Mouse (Mus musculus) stomach, embryonic 16.5 days (tissue): ENCODE data around the gene Neu3. TPM values are rescaled to one million over a fixed set of nuclear protein-coding genes. Genes with fewer than 3 reads are reported as not detected.

Source experiments
- ATAC-seq: fragments of 200-750 bp; cut with Nextera tagmentation; 2 replicates; pipeline ENCODE4 v1.8.0; 2017; ENCODE audit warnings: moderate number of reproducible peaks, moderate TSS enrichment; ENCODE audit not compliant: insufficient read depth, low FRiP score
- H3K27ac ChIP-seq: fragments of 300-500 bp; sonication (generic); 2 replicates; pipeline ENCODE4 v1.5.1; 2014; ENCODE audit warnings: low read length
- H3K27me3 ChIP-seq: fragments of 300-500 bp; sonication (generic); 2 replicates; pipeline ENCODE4 v1.6.1; 2014; ENCODE audit warnings: low read length, control low read depth, mixed read lengths; ENCODE audit not compliant: control insufficient read depth, insufficient read depth
- H3K36me3 ChIP-seq: fragments of 300-500 bp; sonication (generic); 2 replicates; pipeline ENCODE4 v1.6.1; 2014; ENCODE audit warnings: low read length; ENCODE audit not compliant: control insufficient read depth, insufficient read depth
- H3K4me1 ChIP-seq: fragments of 300-500 bp; sonication (generic); 2 replicates; pipeline ENCODE4 v1.6.1; 2014; ENCODE audit warnings: low read length, control low read depth, mixed read lengths; ENCODE audit not compliant: control insufficient read depth, insufficient read depth
- H3K4me2 ChIP-seq: fragments of 300-500 bp; sonication (generic); 2 replicates; pipeline ENCODE4 v1.6.1; 2014; ENCODE audit warnings: low read depth, low read length, mixed read lengths
- H3K4me3 ChIP-seq: fragments of 300-500 bp; sonication (generic); replicated peaks from 2 replicates; pipeline ENCODE4 v1.5.1; 2014; ENCODE audit warnings: mild to moderate bottlenecking, low read length
- H3K9ac ChIP-seq: fragments of 300-500 bp; sonication (generic); 2 replicates; pipeline ENCODE4 v1.6.1; 2014; ENCODE audit warnings: low read length
- H3K9me3 ChIP-seq: fragments of 300-500 bp; sonication (generic); replicated peaks from 2 replicates; pipeline ENCODE4 v1.6.1; 2016; ENCODE audit warnings: low read length, control low read depth; ENCODE audit not compliant: control insufficient read depth
- WGBS: fragments of 180-500 bp; shearing (Covaris S2); extraction: QIAGEN DNeasy Blood & Tissue Kit; methylation state at CpG from one replicate; pipeline ENCODE4 v1.1.7; 2014; 5-methylcytosine and 5-hydroxymethylcytosine counted together
- polyA plus RNA-seq: library from polyadenylated mRNA; unstranded; fragments of >200 nt; fragmentation: Nextera tagmentation; extraction: Ambion mirVana; gene quantifications from 2 replicates; pipeline ENCODE4 v1.2.1, GENCODE M21; 2015

Gene Neu3
- polyA plus RNA-seq, 1 experiment from 2014 or later = 6.8 TPM

DNA sequence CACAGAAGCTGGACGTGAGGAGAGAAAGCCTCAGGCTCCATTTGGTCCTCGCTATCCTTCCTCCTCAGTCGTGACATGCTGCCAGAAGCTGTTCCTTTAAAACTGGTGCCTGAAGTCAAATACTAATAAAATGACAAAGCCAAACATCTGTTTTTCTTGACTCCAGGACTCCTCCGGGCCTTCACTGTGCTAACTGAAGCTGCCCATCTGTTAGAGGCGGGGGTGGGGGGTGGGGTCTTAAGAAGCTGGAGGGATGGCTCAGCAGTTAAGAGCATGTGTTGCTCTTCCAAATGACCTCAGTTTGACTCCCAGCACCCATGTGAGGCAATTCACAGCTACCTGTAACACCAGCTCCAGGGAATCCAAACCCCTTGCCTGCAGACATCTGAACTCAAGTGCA is 39.7 kb downstream of the Neu3 start:
- H3K27ac ChIP-seq = no peak overlapping the region
- no peak overlapping the region for H3K9ac ChIP-seq
- no peaks in the 10 kb centered on the region for H3K9me3 ChIP-seq
- WGBS = 44% methylated on average over 5 of the region's 5 CpGs
- no peaks in the 10 kb centered on the region for H3K27me3 ChIP-seq
- H3K36me3 ChIP-seq = no peaks in the 10 kb centered on the region
- no peaks in the 10 kb centered on the region for H3K4me1 ChIP-seq
- no peak overlapping the region for H3K4me2 ChIP-seq
- H3K4me3 ChIP-seq = no peak overlapping the region
- 0 out of 2 replicates have a peak, but pooled peaks have one; percentile 33 for ATAC-seq

DNA sequence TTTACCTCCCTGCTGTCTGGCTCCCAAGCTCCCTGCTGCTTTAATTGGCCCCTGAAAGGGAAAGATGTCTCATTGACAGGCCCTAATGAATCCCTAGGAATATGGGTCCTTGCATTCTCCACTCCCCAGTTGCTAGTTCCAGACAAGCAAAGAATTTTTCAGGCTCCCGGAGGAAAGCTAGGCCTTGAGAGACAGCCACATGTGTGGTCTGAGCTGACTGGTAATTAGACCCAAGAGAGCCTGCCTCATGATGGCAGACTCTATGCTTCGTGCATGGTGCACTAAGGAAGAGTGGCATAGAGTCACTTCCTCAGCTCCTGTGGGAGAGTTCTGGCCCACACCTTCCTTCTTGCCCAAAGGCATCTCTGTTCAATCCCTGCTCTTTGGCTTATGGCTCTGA is 40.3 kb downstream of the Neu3 start:
- Histone ChIP-seq H3K9ac (no peak overlapping the region), H3K36me3 (no peaks in the 10 kb centered on the region), H3K4me1 (no peaks in the 10 kb centered on the region), H3K27ac (no peak overlapping the region), H3K4me3 (no peak overlapping the region), H3K9me3 (no peaks in the 10 kb centered on the region), H3K27me3 (no peaks in the 10 kb centered on the region), H3K4me2 (no peak overlapping the region)
- WGBS = 49% methylated on average over 2 of the region's 2 CpGs
- no peak for ATAC-seq

DNA sequence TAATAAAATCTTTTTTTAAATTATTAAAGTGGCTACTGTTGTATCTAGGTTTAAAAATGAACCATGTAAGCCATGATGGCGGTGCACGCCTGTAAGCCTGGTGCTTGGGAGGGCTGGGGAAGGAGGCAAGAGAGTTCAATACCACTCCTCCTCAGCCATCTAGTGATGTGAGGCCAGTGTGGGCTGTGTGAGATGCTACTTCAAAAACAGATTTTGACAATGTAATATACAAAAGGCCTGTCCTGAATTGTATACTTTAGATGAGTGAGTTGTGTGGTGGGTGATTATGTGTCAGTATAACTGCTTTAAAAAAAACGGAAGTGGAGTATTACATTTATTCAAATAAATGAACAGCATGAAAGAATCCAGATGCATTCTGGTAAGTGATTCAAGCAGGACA is 41.4 kb downstream of the Neu3 start:
- no peaks in the 10 kb centered on the region for H3K27me3 ChIP-seq
- H3K36me3 ChIP-seq = no peaks in the 10 kb centered on the region
- no peak overlapping the region for H3K4me2 ChIP-seq
- H3K4me3 ChIP-seq = no peak overlapping the region
- no peaks in the 10 kb centered on the region for H3K9me3 ChIP-seq
- H3K9ac ChIP-seq = no peak overlapping the region
- H3K27ac ChIP-seq = no peak overlapping the region
- WGBS = 81% methylated on average over 3 of the region's 3 CpGs
- ATAC-seq = no peak
- no peaks in the 10 kb centered on the region for H3K4me1 ChIP-seq

DNA sequence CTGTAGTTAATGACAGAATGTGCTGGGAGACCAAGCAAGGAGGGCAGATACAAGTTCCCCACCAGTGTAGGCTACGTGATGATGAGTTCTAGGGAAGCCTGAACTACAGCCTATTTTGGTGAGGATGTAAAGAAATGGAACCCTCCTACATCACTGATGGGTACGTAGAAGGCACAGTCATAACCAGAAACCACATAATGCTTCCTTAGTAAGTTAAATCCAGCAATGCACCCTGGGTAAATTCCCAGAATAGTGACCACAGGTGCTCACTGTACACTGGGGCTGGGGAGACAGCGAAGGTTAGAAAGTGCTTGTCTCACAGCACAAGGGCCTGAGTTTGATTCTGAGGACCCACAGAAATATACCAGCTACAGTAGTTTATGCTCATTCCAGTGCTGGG is 42.7 kb downstream of the Neu3 start:
- Histone ChIP-seq H3K36me3 (no peaks in the 10 kb centered on the region), H3K4me1 (no peaks in the 10 kb centered on the region), H3K27ac (no peak overlapping the region), H3K4me3 (no peak overlapping the region), H3K27me3 (no peaks in the 10 kb centered on the region), H3K9me3 (no peaks in the 10 kb centered on the region), H3K9ac (no peak overlapping the region), H3K4me2 (no peak overlapping the region)
- WGBS = 87% methylated on average over 3 of the region's 3 CpGs
- no peak for ATAC-seq

DNA sequence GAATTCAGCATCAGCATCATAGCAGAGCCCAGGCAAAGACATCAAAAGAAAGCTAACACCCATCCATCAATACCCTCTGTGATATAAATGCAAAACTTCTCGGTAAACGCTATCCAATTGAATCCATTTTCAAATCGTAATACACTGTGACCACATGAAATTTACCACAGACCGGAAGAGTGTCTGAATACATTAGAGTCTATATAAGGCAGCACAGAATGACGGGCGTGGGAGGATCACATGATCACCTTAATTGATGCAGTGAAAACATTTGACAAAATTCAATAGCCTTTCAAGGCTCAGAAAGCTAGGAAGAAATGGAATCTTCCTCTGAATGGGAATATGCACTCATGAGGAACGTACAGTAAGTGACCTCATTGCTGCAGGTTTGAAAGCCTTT is 44.8 kb downstream of the Neu3 start:
- no peak overlapping the region for H3K27ac ChIP-seq
- H3K4me3 ChIP-seq = no peak overlapping the region
- no peaks in the 10 kb centered on the region for H3K27me3 ChIP-seq
- 84% methylated on average over 7 of the region's 7 CpGs for WGBS
- no peak overlapping the region for H3K4me2 ChIP-seq
- no peaks in the 10 kb centered on the region for H3K4me1 ChIP-seq
- no peaks in the 10 kb centered on the region for H3K36me3 ChIP-seq
- no peak overlapping the region for H3K9ac ChIP-seq
- H3K9me3 ChIP-seq = no peaks in the 10 kb centered on the region
- ATAC-seq = no peak

DNA sequence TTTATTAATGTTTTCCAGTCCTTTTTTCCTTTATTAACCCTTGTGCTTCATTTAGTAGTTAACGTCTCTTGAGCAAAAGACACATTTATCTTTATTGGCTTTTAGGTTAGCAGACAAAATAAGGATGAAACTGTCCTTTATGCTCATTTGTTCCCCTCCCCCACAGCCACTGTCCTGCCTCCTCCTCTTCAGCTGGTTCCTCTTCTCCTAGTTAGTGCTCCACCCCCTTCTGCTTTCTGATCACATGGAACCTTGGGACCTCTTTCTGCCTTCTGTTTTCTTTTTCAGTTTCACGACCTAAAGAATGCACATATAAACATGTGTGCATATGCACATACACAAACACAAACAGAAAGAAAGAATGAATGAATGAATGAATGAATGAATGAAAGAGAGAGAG is 46.3 kb downstream of the Neu3 start:
- H3K27me3 ChIP-seq = no peaks in the 10 kb centered on the region
- H3K4me3 ChIP-seq = no peak overlapping the region
- H3K27ac ChIP-seq = no peak overlapping the region
- no peak for ATAC-seq
- H3K36me3 ChIP-seq = no peaks in the 10 kb centered on the region
- no peak overlapping the region for H3K4me2 ChIP-seq
- no peaks in the 10 kb centered on the region for H3K4me1 ChIP-seq
- no peaks in the 10 kb centered on the region for H3K9me3 ChIP-seq
- no peak overlapping the region for H3K9ac ChIP-seq
- WGBS = 73% methylated on average over 2 of the region's 2 CpGs

DNA sequence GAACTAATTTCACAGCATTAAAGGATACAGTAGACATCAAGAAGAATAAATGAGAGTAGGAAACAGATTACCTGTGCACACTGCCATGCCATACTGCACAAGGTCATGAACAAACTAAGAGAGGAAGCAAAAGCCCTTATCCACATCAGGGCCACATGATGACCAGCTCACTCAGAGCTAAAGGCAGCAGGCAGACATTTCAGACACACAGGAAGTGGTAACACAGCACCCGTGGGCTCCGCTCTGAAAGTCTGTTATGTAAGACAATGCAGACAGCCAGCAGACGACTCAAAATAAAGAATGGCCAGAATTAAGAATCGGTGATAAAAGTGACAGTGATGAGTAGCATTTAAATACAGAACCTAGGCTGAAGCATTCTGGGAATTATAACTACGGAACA is 46.8 kb downstream of the Neu3 start:
- Histone ChIP-seq H3K4me3 (no peak overlapping the region), H3K9me3 (no peaks in the 10 kb centered on the region), H3K9ac (no peak overlapping the region), H3K36me3 (no peaks in the 10 kb centered on the region), H3K27ac (no peak overlapping the region), H3K27me3 (no peaks in the 10 kb centered on the region), H3K4me1 (no peaks in the 10 kb centered on the region), H3K4me2 (no peak overlapping the region)
- no peak for ATAC-seq
- 62% methylated on average over 5 of the region's 5 CpGs for WGBS

DNA sequence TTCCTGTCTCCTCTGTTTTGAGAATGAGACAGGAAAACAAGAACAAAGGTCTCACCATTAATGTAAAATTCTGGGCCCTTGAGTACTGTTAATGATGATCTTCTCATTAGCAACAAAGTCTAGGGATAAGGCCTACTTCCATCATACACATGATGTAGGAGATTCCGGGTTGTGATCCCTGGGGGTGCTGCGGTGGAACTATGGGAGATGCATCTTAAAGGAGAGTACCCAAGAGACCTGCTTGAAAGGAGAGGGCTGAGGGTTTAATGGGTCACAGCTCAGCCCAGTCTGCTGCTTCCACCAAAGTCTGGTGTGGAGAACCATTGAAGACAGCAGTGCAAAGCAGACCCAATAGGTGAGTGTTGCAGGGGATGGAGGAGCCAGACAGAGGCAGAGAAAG is 65.0 kb downstream of the Neu3 start, which contains the start of gene Olfr521:
TSS of gene Olfr521 (plus strand) at position 301 of the 400 bp plus-strand sequence.
- H3K9ac ChIP-seq = no peak within 1 kb of the TSS
- H3K4me3 ChIP-seq = no peak within 1 kb of the TSS
- no peaks in the 10 kb centered on the region for H3K27me3 ChIP-seq
- H3K36me3 ChIP-seq = no peaks in the 10 kb centered on the region
- H3K4me2 ChIP-seq = no peak within 1 kb of the TSS
- 90% methylated on average over 2 of the region's 2 CpGs for WGBS
- H3K4me1 ChIP-seq = no peaks in the 10 kb centered on the region
- no peak for ATAC-seq
- H3K27ac ChIP-seq = no peak within 1 kb of the TSS
- peaks cover 14% of the 10 kb centered on the region for H3K9me3 ChIP-seq
